Mouse (Mus musculus): ENCODE data around the gene Arhgap10. TPM values are rescaled to one million over a fixed set of nuclear protein-coding genes. Genes with fewer than 3 reads are reported as not detected.

Gene Arhgap10
- polyA plus RNA-seq (2016; fragmentation: Nextera tagmentation; extraction: Ambion mirVana): 22.8 and 25.7 TPM in 2 replicates

GRCm38 (mm10) chr8:77517301-77518200, at the start of gene Arhgap10:
TSS of gene Arhgap10 (minus strand) at chr8:77517953.
- under 1% methylated on average over 85 of the region's 95 CpGs for WGBS
- Histone ChIP-seq H3K9me3 (no peaks in the 10 kb centered on the region), H3K4me3 (peak within 1 kb of the TSS; percentile 84), H3K36me3 (no peaks in the 10 kb centered on the region), H3K4me1 (peaks cover 41% of the 10 kb centered on the region), H3K27ac (peak within 1 kb of the TSS; percentile 95), H3K27me3 (ENCODE audit: insufficient read depth, poor library complexity, severe bottlenecking) (no peaks in the 10 kb centered on the region)
- DNase-seq (ENCODE audit: low spot score): peak; percentile 95

- Histone ChIP-seq H3K4me1 (no peaks in the 10 kb centered on the region), H3K9me3 (no peaks in the 10 kb centered on the region), H3K4me3 (no peak overlapping the region), H3K27me3 (ENCODE audit: insufficient read depth, poor library complexity, severe bottlenecking) (no peaks in the 10 kb centered on the region), H3K27ac (no peak overlapping the region), H3K36me3 (peaks cover 87% of the 10 kb centered on the region)
- 76% methylated on average over 3 of the region's 3 CpGs for WGBS
- DNase-seq (ENCODE audit: low spot score): no peak
Observed at GRCm38 (mm10) chr8:77561441-77561840, 43.7 kb upstream of the Arhgap10 start.

- H3K27me3 ChIP-seq (ENCODE audit: insufficient read depth, poor library complexity, severe bottlenecking): no peaks in the 10 kb centered on the region
- DNase-seq (ENCODE audit: low spot score): no peak
- WGBS: 90% methylated on average over 3 of the region's 3 CpGs
- peaks cover 61% of the 10 kb centered on the region for H3K36me3 ChIP-seq
- no peaks in the 10 kb centered on the region for H3K9me3 ChIP-seq
- peaks cover 4% of the 10 kb centered on the region; the same call in 1 of the 2 replicates for H3K4me1 ChIP-seq
- H3K27ac ChIP-seq: no peak overlapping the region
- no peak overlapping the region for H3K4me3 ChIP-seq
Observed at GRCm38 (mm10) chr8:77552491-77552890, 34.7 kb upstream of the Arhgap10 start.

- no peaks in the 10 kb centered on the region for H3K9me3 ChIP-seq
- H3K36me3 ChIP-seq: peaks cover 37% of the 10 kb centered on the region
- peaks cover 4% of the 10 kb centered on the region; the same call in 1 of the 2 replicates for H3K4me1 ChIP-seq
- peak overlapping the region; percentile 96 for H3K27ac ChIP-seq
- no peaks in the 10 kb centered on the region for H3K27me3 ChIP-seq (ENCODE audit: insufficient read depth, poor library complexity, severe bottlenecking)
- H3K4me3 ChIP-seq: peak overlapping the region; percentile 74
- DNase-seq (ENCODE audit: low spot score): no peak
- WGBS: 27% methylated on average over 7 of the region's 7 CpGs
Observed at GRCm38 (mm10) chr8:77549881-77550580, 32.3 kb upstream of the Arhgap10 start.

GRCm38 (mm10) chr8:77549121-77549706, 31.5 kb upstream of the Arhgap10 start, which contains the start of gene Prmt9:
TSS of gene Prmt9 (plus strand) at chr8:77549397.
- no peaks in the 10 kb centered on the region for H3K9me3 ChIP-seq
- 3% methylated on average over 42 of the region's 42 CpGs for WGBS
- no peaks in the 10 kb centered on the region for H3K27me3 ChIP-seq (ENCODE audit: insufficient read depth, poor library complexity, severe bottlenecking)
- peak; percentile 96 for DNase-seq (ENCODE audit: low spot score)
- peak within 1 kb of the TSS; percentile 74 for H3K4me3 ChIP-seq
- peak within 1 kb of the TSS; percentile 96 for H3K27ac ChIP-seq
- H3K36me3 ChIP-seq: peaks cover 32% of the 10 kb centered on the region
- H3K4me1 ChIP-seq: peaks cover 4% of the 10 kb centered on the region; the same call in 1 of the 2 replicates

- H3K27ac ChIP-seq: no peak overlapping the region
- no peak for DNase-seq (ENCODE audit: low spot score)
- H3K27me3 ChIP-seq (ENCODE audit: insufficient read depth, poor library complexity, severe bottlenecking): no peaks in the 10 kb centered on the region
- no peaks in the 10 kb centered on the region for H3K36me3 ChIP-seq
- no peaks in the 10 kb centered on the region for H3K4me1 ChIP-seq
- H3K4me3 ChIP-seq: no peak overlapping the region
- 86% methylated on average over 4 of the region's 4 CpGs for WGBS
- H3K9me3 ChIP-seq: no peaks in the 10 kb centered on the region
Observed at GRCm38 (mm10) chr8:77545616-77546015, 27.9 kb upstream of the Arhgap10 start.

DNA sequence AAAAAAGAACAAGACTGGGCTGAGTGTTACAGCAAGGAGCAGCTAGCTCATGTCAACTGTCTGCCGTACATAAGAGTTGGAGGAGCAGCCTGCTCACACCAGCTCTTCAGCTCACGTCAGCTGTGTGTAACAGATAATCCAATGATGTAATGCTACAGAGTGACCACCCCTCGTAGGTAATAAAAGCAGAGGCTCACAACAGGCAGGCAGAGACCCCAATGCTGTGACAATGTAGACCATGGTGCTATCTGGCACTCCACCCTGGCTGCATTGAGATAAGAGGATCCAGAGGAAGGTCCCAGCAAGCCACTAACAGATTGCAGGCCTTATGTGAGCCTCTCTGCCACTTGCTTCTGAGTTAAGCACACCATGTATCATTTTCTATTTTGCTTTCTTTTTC, 26.7 kb upstream of the Arhgap10 start:
- no peak overlapping the region for H3K27ac ChIP-seq
- H3K36me3 ChIP-seq: no peaks in the 10 kb centered on the region
- H3K4me1 ChIP-seq: no peaks in the 10 kb centered on the region
- no peak for DNase-seq (ENCODE audit: low spot score)
- no peaks in the 10 kb centered on the region for H3K27me3 ChIP-seq (ENCODE audit: insufficient read depth, poor library complexity, severe bottlenecking)
- H3K4me3 ChIP-seq: no peak overlapping the region
- WGBS: 41% methylated on average over 3 of the region's 3 CpGs
- H3K9me3 ChIP-seq: no peaks in the 10 kb centered on the region

DNA sequence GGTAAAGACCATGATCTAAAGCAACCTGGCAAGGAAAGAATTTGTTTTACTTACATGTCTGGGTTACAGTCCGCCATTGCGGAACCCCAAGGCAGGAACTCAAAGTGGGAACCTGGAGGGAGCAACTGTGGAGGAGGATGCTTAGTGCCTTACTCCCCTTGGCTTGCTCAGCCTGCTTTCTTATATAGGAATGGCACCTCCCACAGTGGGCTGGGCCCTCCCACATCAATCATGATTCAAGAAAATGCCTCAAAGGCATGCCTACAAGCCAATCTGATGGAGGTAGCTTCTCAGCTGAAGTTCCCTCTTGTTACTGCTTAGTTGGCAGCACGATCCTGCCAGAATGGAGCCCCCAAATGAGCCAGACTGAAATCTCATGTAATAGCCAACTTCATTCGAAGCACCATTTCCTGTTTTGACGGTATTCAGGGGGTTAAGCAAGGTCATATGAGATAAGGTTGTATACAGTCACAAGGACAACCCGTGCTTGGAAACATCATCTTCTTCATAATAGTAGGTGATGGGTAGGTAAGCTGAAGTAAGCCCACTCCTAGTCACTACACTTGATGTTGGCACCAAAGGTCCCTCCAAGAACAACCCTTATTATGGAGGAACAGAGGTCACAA, 25.5 kb upstream of the Arhgap10 start:
- Histone ChIP-seq H3K27me3 (ENCODE audit: insufficient read depth, poor library complexity, severe bottlenecking) (no peaks in the 10 kb centered on the region), H3K4me3 (no peak overlapping the region), H3K4me1 (no peaks in the 10 kb centered on the region), H3K27ac (no peak overlapping the region), H3K36me3 (no peaks in the 10 kb centered on the region), H3K9me3 (no peaks in the 10 kb centered on the region)
- no peak for DNase-seq (ENCODE audit: low spot score)
- 77% methylated on average over 6 of the region's 6 CpGs for WGBS

DNA sequence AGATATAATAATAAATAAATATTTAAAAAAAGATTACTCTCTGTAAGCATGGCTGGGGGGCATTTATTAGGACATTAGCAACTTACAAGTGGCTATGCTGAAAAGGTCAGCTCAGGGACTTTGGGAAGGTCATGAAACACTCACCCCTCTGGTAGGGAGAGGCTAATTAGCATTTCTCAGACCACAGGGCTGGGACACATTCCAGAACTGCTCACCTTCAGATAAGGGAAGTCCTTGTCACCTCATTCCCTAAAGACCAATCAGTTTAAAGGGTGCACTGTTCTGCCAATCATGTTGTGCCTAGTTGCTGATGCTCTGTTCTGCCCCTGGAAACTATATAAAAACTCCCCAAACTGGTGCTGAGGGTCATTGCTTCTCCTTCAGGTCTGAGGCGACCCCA, 20.5 kb upstream of the Arhgap10 start:
- no peaks in the 10 kb centered on the region for H3K9me3 ChIP-seq
- WGBS: 86% methylated on average over 1 of the region's 1 CpGs
- peaks cover 4% of the 10 kb centered on the region; the same call in 1 of the 2 replicates for H3K4me1 ChIP-seq
- H3K27me3 ChIP-seq (ENCODE audit: insufficient read depth, poor library complexity, severe bottlenecking): no peaks in the 10 kb centered on the region
- no peaks in the 10 kb centered on the region for H3K36me3 ChIP-seq
- H3K4me3 ChIP-seq: no peak overlapping the region
- no peak overlapping the region for H3K27ac ChIP-seq
- no peak for DNase-seq (ENCODE audit: low spot score)

DNA sequence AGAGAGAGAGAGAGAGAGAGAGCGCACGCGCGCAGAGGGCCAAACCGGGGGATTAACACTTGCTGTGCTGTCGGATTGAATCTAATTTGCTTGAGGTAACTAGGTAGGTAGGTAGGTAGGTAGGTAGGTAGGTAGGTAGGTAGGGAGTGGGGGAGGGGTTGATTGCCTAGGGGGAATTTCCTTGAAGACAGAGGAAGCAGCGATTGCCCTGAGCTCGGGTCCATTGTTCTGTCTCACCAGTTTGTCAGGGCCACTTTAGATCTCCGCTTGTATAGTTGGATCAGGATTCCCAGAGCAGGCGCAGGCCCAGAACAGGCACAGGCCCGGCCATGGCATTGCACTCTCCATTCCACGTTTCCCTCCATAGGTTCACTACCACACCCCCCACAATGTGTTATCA, 19.1 kb upstream of the Arhgap10 start:
- WGBS: 69% methylated on average over 10 of the region's 12 CpGs
- no peaks in the 10 kb centered on the region for H3K27me3 ChIP-seq (ENCODE audit: insufficient read depth, poor library complexity, severe bottlenecking)
- H3K36me3 ChIP-seq: no peaks in the 10 kb centered on the region
- no peak for DNase-seq (ENCODE audit: low spot score)
- H3K4me3 ChIP-seq: no peak overlapping the region
- peaks cover 4% of the 10 kb centered on the region; the same call in 1 of the 2 replicates for H3K4me1 ChIP-seq
- no peak overlapping the region for H3K27ac ChIP-seq
- no peaks in the 10 kb centered on the region for H3K9me3 ChIP-seq

GRCm38 (mm10) chr8:77535026-77535595, 17.4 kb upstream of the Arhgap10 start:
- H3K4me1 ChIP-seq: peaks cover 4% of the 10 kb centered on the region; the same call in 1 of the 2 replicates
- no peak for DNase-seq (ENCODE audit: low spot score)
- H3K27me3 ChIP-seq (ENCODE audit: insufficient read depth, poor library complexity, severe bottlenecking): no peaks in the 10 kb centered on the region
- 79% methylated on average over 5 of the region's 5 CpGs for WGBS
- H3K27ac ChIP-seq: no peak overlapping the region
- no peak overlapping the region for H3K4me3 ChIP-seq
- no peaks in the 10 kb centered on the region for H3K36me3 ChIP-seq
- H3K9me3 ChIP-seq: no peaks in the 10 kb centered on the region

GRCm38 (mm10) chr8:77534358-77534992, 16.7 kb upstream of the Arhgap10 start:
- Histone ChIP-seq H3K36me3 (no peaks in the 10 kb centered on the region), H3K4me1 (peaks cover 4% of the 10 kb centered on the region; the same call in 1 of the 2 replicates), H3K4me3 (no peak overlapping the region), H3K27ac (no peak overlapping the region), H3K27me3 (ENCODE audit: insufficient read depth, poor library complexity, severe bottlenecking) (no peaks in the 10 kb centered on the region), H3K9me3 (no peaks in the 10 kb centered on the region)
- no peak for DNase-seq (ENCODE audit: low spot score)
- WGBS: 56% methylated on average over 8 of the region's 8 CpGs

All from heart, embryonic 10.5 days (tissue).